Mouse (Mus musculus) limb, embryonic 15.5 days (tissue): Measurements from ENCODE around the gene Pet100. TPM values are rescaled to one million over a fixed set of nuclear protein-coding genes. Genes with fewer than 3 reads are reported as not detected.

Experiments used
- ATAC-seq: fragments of 200-750 bp; cut with Nextera tagmentation; 2 replicates; pipeline ENCODE4 v1.8.0; 2017; ENCODE audit warnings: low read depth, moderate TSS enrichment; ENCODE audit not compliant: insufficient number of reproducible peaks, low FRiP score, low TSS enrichment
- H3K27ac ChIP-seq: fragments of 300-500 bp; sonication (generic); 2 replicates; pipeline ENCODE4 v1.5.1; 2015; ENCODE audit warnings: moderate library complexity, mild to moderate bottlenecking, inconsistent platforms
- H3K27me3 ChIP-seq: fragments of 300-500 bp; sonication (generic); 2 replicates; pipeline ENCODE4 v1.6.1; 2015; ENCODE audit warnings: inconsistent platforms
- H3K36me3 ChIP-seq: fragments of 300-500 bp; sonication (generic); 2 replicates; pipeline ENCODE4 v1.6.1; 2015; ENCODE audit warnings: inconsistent platforms
- H3K4me1 ChIP-seq: fragments of 300-500 bp; sonication (generic); 2 replicates; pipeline ENCODE4 v1.6.1; 2015; ENCODE audit warnings: inconsistent platforms
- H3K4me2 ChIP-seq: fragments of 300-500 bp; sonication (generic); 2 replicates; pipeline ENCODE4 v1.6.1; 2015; ENCODE audit warnings: mild to moderate bottlenecking, inconsistent platforms
- H3K4me3 ChIP-seq: fragments of 300-500 bp; sonication (generic); 2 replicates; pipeline ENCODE4 v1.5.1; 2015; ENCODE audit warnings: mild to moderate bottlenecking, inconsistent platforms
- H3K9ac ChIP-seq: fragments of 300-500 bp; sonication (generic); 2 replicates; pipeline ENCODE4 v1.6.1; 2015; ENCODE audit warnings: inconsistent platforms
- H3K9me3 ChIP-seq: fragments of 300-500 bp; sonication (generic); 2 replicates; pipeline ENCODE4 v1.6.1; 2016; ENCODE audit warnings: inconsistent platforms
- WGBS: fragments of 180-500 bp; shearing (Covaris S2); methylation state at CpG from one replicate; pipeline ENCODE4 v1.1.7; 2015; 5-methylcytosine and 5-hydroxymethylcytosine counted together
- polyA plus RNA-seq: library from polyadenylated mRNA; unstranded; fragments of >200 nt; fragmentation: Nextera tagmentation; extraction: Ambion mirVana; gene quantifications from 2 replicates; pipeline ENCODE4 v1.2.1, GENCODE M21; 2015

The Pet100 gene
- polyA plus RNA-seq, 1 experiment from 2014 or later = 112 TPM

- no peak overlapping the region for H3K27ac ChIP-seq
- H3K4me2 ChIP-seq = no peak overlapping the region
- no peak overlapping the region for H3K9ac ChIP-seq
- H3K9me3 ChIP-seq = no peaks in the 10 kb centered on the region
- no peak for ATAC-seq
- WGBS = 84% methylated on average over 2 of the region's 2 CpGs
- no peak overlapping the region for H3K4me3 ChIP-seq
- 0 out of 2 replicates have a peak, but pooled peaks cover 9% of the 10 kb centered on the region for H3K36me3 ChIP-seq
- no peaks in the 10 kb centered on the region for H3K4me1 ChIP-seq
- no peaks in the 10 kb centered on the region for H3K27me3 ChIP-seq
Observed at GRCm38 (mm10) chr8:3594466-3594865, 26.9 kb upstream of the Pet100 start.

DNA sequence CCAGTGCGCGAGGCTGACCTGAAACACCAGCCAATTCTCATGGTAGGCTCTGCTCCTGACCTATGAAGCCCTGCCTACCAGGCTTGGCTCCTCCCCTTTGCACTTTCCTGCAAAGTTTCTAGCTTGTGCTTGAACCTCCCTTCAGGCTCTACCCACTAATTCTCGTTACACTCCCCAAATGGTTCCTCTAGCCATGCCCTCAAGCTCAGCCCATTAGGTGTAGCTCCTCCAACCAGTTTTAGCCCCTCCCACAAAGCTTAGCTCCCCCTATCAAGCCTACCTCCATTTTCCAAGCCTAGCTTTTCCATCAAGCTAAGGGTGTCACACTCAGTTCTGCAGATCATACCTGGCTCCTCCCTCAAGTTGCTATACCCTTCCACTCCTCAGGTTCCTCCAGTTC, 23.3 kb upstream of the Pet100 start:
- peaks cover 28% of the 10 kb centered on the region for H3K36me3 ChIP-seq
- H3K27me3 ChIP-seq = no peaks in the 10 kb centered on the region
- H3K4me2 ChIP-seq = no peak overlapping the region
- no peaks in the 10 kb centered on the region for H3K9me3 ChIP-seq
- no peak overlapping the region for H3K9ac ChIP-seq
- WGBS = 56% methylated on average over 3 of the region's 3 CpGs
- no peak overlapping the region for H3K27ac ChIP-seq
- no peak overlapping the region for H3K4me3 ChIP-seq
- no peak for ATAC-seq
- no peaks in the 10 kb centered on the region for H3K4me1 ChIP-seq

GRCm38 (mm10) chr8:3599219-3599618, 22.1 kb upstream of the Pet100 start:
- no peaks in the 10 kb centered on the region for H3K4me1 ChIP-seq
- H3K9me3 ChIP-seq = no peaks in the 10 kb centered on the region
- no peak overlapping the region for H3K9ac ChIP-seq
- no peak overlapping the region for H3K4me2 ChIP-seq
- H3K36me3 ChIP-seq = peaks cover 39% of the 10 kb centered on the region
- no peak overlapping the region for H3K27ac ChIP-seq
- H3K27me3 ChIP-seq = no peaks in the 10 kb centered on the region
- H3K4me3 ChIP-seq = no peak overlapping the region
- 65% methylated on average over 1 of the region's 1 CpGs for WGBS
- ATAC-seq = no peak

GRCm38 (mm10) chr8:3600401-3600800, 20.9 kb upstream of the Pet100 start:
- Histone ChIP-seq H3K9me3 (no peaks in the 10 kb centered on the region), H3K27ac (no peak overlapping the region)
- ATAC-seq = no peak

GRCm38 (mm10) chr8:3603439-3603838, 17.9 kb upstream of the Pet100 start:
- ATAC-seq = no peak
- Histone ChIP-seq H3K4me3 (no peak overlapping the region), H3K4me1 (no peaks in the 10 kb centered on the region; the same call in 1 of the 2 replicates), H3K36me3 (peaks cover 60% of the 10 kb centered on the region), H3K27me3 (no peaks in the 10 kb centered on the region), H3K4me2 (no peak overlapping the region), H3K9me3 (no peaks in the 10 kb centered on the region), H3K9ac (no peak overlapping the region), H3K27ac (no peak overlapping the region)
- 77% methylated on average over 13 of the region's 13 CpGs for WGBS

More at GRCm38 (mm10) chr8:3600401-3600800, 20.9 kb upstream of the Pet100 start:
- Histone ChIP-seq H3K4me3 (no peak overlapping the region), H3K27me3 (no peaks in the 10 kb centered on the region), H3K4me2 (no peak overlapping the region), H3K9ac (no peak overlapping the region), H3K4me1 (no peaks in the 10 kb centered on the region), H3K36me3 (peaks cover 42% of the 10 kb centered on the region)
- WGBS = 82% methylated on average over 6 of the region's 6 CpGs

- WGBS = 81% methylated on average over 16 of the region's 16 CpGs
- H3K4me1 ChIP-seq = peaks cover 5% of the 10 kb centered on the region; the same call in 1 of the 2 replicates
- no peak overlapping the region for H3K9ac ChIP-seq
- no peak overlapping the region for H3K4me2 ChIP-seq
- no peaks in the 10 kb centered on the region for H3K9me3 ChIP-seq
- no peak overlapping the region for H3K27ac ChIP-seq
- peaks cover 76% of the 10 kb centered on the region for H3K36me3 ChIP-seq
- no peak overlapping the region for H3K4me3 ChIP-seq
- ATAC-seq = no peak
- no peaks in the 10 kb centered on the region for H3K27me3 ChIP-seq
Observed at GRCm38 (mm10) chr8:3606593-3606992, 14.8 kb upstream of the Pet100 start.

GRCm38 (mm10) chr8:3607822-3608221, 13.5 kb upstream of the Pet100 start:
- no peak overlapping the region for H3K9ac ChIP-seq
- 88% methylated on average over 7 of the region's 7 CpGs for WGBS
- no peak overlapping the region for H3K4me3 ChIP-seq
- peaks cover 77% of the 10 kb centered on the region for H3K36me3 ChIP-seq
- ATAC-seq = no peak
- H3K4me2 ChIP-seq = no peak overlapping the region
- H3K27me3 ChIP-seq = no peaks in the 10 kb centered on the region
- peaks cover 5% of the 10 kb centered on the region; the same call in 1 of the 2 replicates for H3K4me1 ChIP-seq
- H3K9me3 ChIP-seq = no peaks in the 10 kb centered on the region
- H3K27ac ChIP-seq = no peak overlapping the region

- Histone ChIP-seq H3K27me3 (no peaks in the 10 kb centered on the region), H3K4me1 (peaks cover 5% of the 10 kb centered on the region; the same call in 1 of the 2 replicates), H3K36me3 (peaks cover 80% of the 10 kb centered on the region), H3K27ac (peak overlapping the region; percentile 27; the same call in 1 of the 2 replicates), H3K9me3 (no peaks in the 10 kb centered on the region), H3K4me2 (no peak overlapping the region), H3K4me3 (no peak overlapping the region), H3K9ac (no peak overlapping the region)
- 72% methylated on average over 12 of the region's 12 CpGs for WGBS
- ATAC-seq = no peak
Observed at GRCm38 (mm10) chr8:3609046-3609815, 12.1 kb upstream of the Pet100 start.

- H3K9ac ChIP-seq = no peak overlapping the region
- H3K36me3 ChIP-seq = peaks cover 82% of the 10 kb centered on the region
- H3K4me3 ChIP-seq = no peak overlapping the region
- ATAC-seq = no peak
- no peaks in the 10 kb centered on the region for H3K27me3 ChIP-seq
- no peak overlapping the region; the same call in 1 of the 2 replicates for H3K27ac ChIP-seq
- H3K9me3 ChIP-seq = no peaks in the 10 kb centered on the region
- 66% methylated on average over 6 of the region's 6 CpGs for WGBS
- H3K4me1 ChIP-seq = peaks cover 5% of the 10 kb centered on the region; the same call in 1 of the 2 replicates
- H3K4me2 ChIP-seq = no peak overlapping the region
Observed at GRCm38 (mm10) chr8:3609816-3610150, 11.6 kb upstream of the Pet100 start.

DNA sequence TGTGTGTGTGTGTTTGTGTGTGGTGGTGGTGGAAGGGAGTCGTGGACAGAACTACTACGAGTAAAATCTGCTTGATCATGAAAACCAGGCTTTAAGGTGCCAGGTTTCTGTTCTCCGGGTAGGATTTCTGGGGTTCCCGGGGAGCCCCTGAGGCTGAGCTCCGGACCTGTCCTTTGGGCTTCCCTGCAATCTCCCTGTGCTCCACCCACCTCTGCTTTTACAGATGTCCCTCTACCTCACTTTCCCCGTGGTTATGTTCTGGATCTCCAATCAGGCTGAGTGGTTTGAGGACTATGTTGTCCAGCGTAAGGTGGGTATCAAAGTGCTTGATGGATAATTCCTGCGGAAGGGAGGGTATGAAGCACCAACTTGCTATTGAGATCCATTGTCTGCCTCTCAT, 771 bp downstream of the Pet100 start:
- 75% methylated on average over 8 of the region's 8 CpGs for WGBS
- peaks cover 21% of the 10 kb centered on the region for H3K4me1 ChIP-seq
- ATAC-seq = no peak
- H3K27me3 ChIP-seq = no peaks in the 10 kb centered on the region
- H3K9ac ChIP-seq = no peak overlapping the region; the same call in 1 of the 2 replicates
- H3K36me3 ChIP-seq = peaks cover 18% of the 10 kb centered on the region
- peak overlapping the region; percentile 72 for H3K4me3 ChIP-seq
- no peaks in the 10 kb centered on the region for H3K9me3 ChIP-seq
- H3K27ac ChIP-seq = no peak overlapping the region
- peak overlapping the region; percentile 57 for H3K4me2 ChIP-seq

DNA sequence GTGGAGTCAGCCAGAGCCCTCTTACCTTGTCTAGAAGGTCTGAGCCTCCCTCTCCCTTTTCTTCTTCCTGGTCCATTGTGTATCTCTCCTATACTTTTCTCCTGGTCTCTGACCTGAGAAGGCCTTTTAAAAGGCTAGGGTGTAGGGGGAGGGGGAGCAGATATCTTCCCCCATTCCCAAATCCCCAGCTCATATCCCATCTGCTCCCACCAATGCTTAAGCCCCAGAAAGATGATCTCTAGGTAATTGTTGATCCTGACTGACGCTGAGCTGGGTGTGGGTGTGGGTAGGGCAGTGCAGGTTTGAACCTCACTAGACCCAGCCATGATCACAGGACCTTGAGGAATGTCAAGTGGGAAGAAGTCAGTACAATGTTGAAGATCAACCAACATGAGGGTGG, 4.1 kb downstream of the Pet100 start, which contains the start of gene Pcp2:
Gene Pcp2, minus strand, starts transcription at position 101 of the 400 bp plus-strand sequence.
- peaks cover 13% of the 10 kb centered on the region; the same call in 1 of the 2 replicates for H3K27me3 ChIP-seq
- H3K4me3 ChIP-seq = no peak within 1 kb of the TSS
- H3K27ac ChIP-seq = no peak within 1 kb of the TSS
- H3K9ac ChIP-seq = no peak within 1 kb of the TSS
- WGBS = 64% methylated on average over 1 of the region's 1 CpGs
- peaks cover 10% of the 10 kb centered on the region for H3K4me1 ChIP-seq
- no peaks in the 10 kb centered on the region for H3K9me3 ChIP-seq
- H3K36me3 ChIP-seq = no peaks in the 10 kb centered on the region
- H3K4me2 ChIP-seq = no peak within 1 kb of the TSS
- ATAC-seq = no peak

GRCm38 (mm10) chr8:3626971-3627370, 5.6 kb downstream of the Pet100 start:
- 57% methylated on average over 5 of the region's 5 CpGs for WGBS
- Histone ChIP-seq H3K27me3 (peaks cover 21% of the 10 kb centered on the region; the same call in 1 of the 2 replicates), H3K4me2 (no peak overlapping the region), H3K4me1 (peaks cover 19% of the 10 kb centered on the region), H3K9ac (no peak overlapping the region), H3K36me3 (no peaks in the 10 kb centered on the region), H3K27ac (no peak overlapping the region), H3K9me3 (no peaks in the 10 kb centered on the region), H3K4me3 (no peak overlapping the region)
- no peak for ATAC-seq
